Mouse (Mus musculus): ENCODE measurements around the gene Cavin2. TPM values are rescaled to one million over a fixed set of nuclear protein-coding genes. Genes with fewer than 3 reads are reported as not detected.

Cavin2 gene
- polyA plus RNA-seq, 1 experiment from 2014 or later, result 353 TPM

- Histone ChIP-seq H3K4me1 (ENCODE audit: insufficient read depth, low read depth, low read length) (0 out of 2 replicates have a peak, but pooled peaks cover 3% of the 10 kb centered on the region), H3K4me3 (ENCODE audit: low read depth, low read length) (peak overlapping the region; percentile 45), H3K4me2 (replicated peaks; ENCODE audit: low read depth, low read length) (peak overlapping the region; percentile 75), H3K9me3 (ENCODE audit: low read length) (no peaks in the 10 kb centered on the region), H3K27ac (ENCODE audit: low read length) (peak overlapping the region; percentile 54; the same call in 1 of the 2 replicates), H3K27me3 (replicated peaks; ENCODE audit: insufficient read depth, low read length) (no peaks in the 10 kb centered on the region), H3K9ac (replicated peaks; ENCODE audit: low read depth) (no peak overlapping the region), H3K36me3 (ENCODE audit: insufficient read depth, low read length) (no peaks in the 10 kb centered on the region)
- ATAC-seq (peak; percentile 56), DNase-seq (ENCODE audit: low spot score) (peak; percentile 50)
- TF ChIP-seq CTCF (IDR thresholded peaks at IDR 0.05) (no peak), EP300 (IDR thresholded peaks at IDR 0.05) (no peak)
- WGBS, result 19% methylated on average over 6 of the region's 6 CpGs
Measured at GRCm38 (mm10) chr1:51332986-51333385, 44.1 kb downstream of the Cavin2 start.

DNA sequence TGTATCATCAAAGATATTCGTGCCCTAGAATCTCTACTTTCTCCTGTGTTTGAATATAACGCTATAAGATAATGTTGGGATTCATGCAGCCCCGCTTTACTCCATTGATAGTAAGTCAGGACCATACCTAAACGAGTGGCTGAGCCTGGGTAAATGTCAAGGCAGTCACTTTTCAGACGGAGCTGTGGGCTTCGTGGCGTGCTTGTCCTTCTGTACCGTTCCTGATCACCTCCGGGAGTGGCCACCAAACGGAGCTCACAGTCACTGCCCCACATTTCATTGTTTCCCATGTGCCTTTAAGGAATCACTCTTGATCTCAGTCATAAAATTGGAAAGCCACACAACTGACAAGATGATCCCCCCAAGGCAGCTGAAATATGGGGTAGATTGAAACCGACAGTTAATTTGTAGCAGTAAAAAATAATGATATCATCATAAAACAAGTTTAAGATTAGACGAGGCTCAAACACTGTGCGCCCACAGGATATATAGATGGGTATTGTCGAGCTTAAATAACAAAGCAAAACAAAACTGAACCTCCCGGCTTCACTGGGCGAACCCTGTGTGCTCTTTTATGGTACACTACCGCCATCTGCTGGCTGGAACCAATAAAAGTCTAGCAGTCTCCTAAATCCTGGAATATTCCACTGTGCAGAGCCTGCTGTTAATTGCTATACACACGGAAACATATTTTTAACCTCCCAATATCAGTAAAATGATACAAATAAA is 44.8 kb downstream of the Cavin2 start:
- H3K9me3 ChIP-seq (ENCODE audit: low read length), result no peaks in the 10 kb centered on the region
- H3K4me3 ChIP-seq (ENCODE audit: low read depth, low read length), result peak overlapping the region; percentile 45
- 2% methylated on average over 18 of the region's 18 CpGs for WGBS
- H3K4me1 ChIP-seq (ENCODE audit: insufficient read depth, low read depth, low read length), result 0 out of 2 replicates have a peak, but pooled peaks cover 3% of the 10 kb centered on the region
- no peaks in the 10 kb centered on the region for H3K27me3 ChIP-seq (replicated peaks; ENCODE audit: insufficient read depth, low read length)
- TF ChIP-seq CTCF (IDR thresholded peaks at IDR 0.05) (peak; percentile 90), EP300 (IDR thresholded peaks at IDR 0.05) (0 out of 2 replicates have a peak, but pooled peaks have one; percentile 45)
- no peaks in the 10 kb centered on the region for H3K36me3 ChIP-seq (ENCODE audit: insufficient read depth, low read length)
- peak; percentile 92 for DNase-seq (ENCODE audit: low spot score)
- peak overlapping the region; percentile 54 for H3K27ac ChIP-seq (ENCODE audit: low read length)
- peak overlapping the region; percentile 39; the same call in 1 of the 2 replicates for H3K9ac ChIP-seq (replicated peaks; ENCODE audit: low read depth)
- ATAC-seq, result peak; percentile 90
- peak overlapping the region; percentile 75 for H3K4me2 ChIP-seq (replicated peaks; ENCODE audit: low read depth, low read length)

DNA sequence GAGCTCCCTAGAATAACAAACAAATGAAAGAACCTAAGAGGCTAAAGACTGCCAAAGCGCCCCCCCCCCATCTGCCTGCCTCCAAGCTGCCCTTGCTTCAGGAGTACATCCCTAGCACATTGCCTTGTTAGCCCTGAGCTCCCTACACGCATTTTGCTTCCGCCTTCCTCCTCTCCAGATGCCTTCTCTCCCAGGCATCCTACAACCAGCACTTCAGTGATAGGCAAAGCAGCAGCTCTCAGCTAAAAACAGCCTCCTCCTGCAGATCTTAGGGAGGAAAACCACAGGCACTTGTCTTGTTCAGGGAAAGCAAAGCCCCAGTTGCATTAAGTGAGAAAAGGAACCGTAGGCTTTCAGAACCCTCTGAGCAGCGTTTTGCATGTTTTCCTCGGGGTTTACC is 45.4 kb downstream of the Cavin2 start:
- H3K9ac ChIP-seq (replicated peaks; ENCODE audit: low read depth), result no peak overlapping the region
- TF ChIP-seq CTCF (IDR thresholded peaks at IDR 0.05) (no peak), EP300 (IDR thresholded peaks at IDR 0.05) (no peak)
- ATAC-seq, result peak; percentile 34

GRCm38 (mm10) chr1:51335081-51335480 is 46.2 kb downstream of the Cavin2 start:
- TF ChIP-seq CTCF (IDR thresholded peaks at IDR 0.05), result no peak
- TF ChIP-seq EP300 (IDR thresholded peaks at IDR 0.05), result no peak
- ATAC-seq, result no peak
- Histone ChIP-seq H3K36me3 (ENCODE audit: insufficient read depth, low read length) (no peaks in the 10 kb centered on the region), H3K4me2 (replicated peaks; ENCODE audit: low read depth, low read length) (no peak overlapping the region), H3K4me1 (ENCODE audit: insufficient read depth, low read depth, low read length) (0 out of 2 replicates have a peak, but pooled peaks cover 3% of the 10 kb centered on the region), H3K9ac (replicated peaks; ENCODE audit: low read depth) (no peak overlapping the region), H3K4me3 (ENCODE audit: low read depth, low read length) (no peak overlapping the region), H3K27me3 (replicated peaks; ENCODE audit: insufficient read depth, low read length) (no peaks in the 10 kb centered on the region), H3K9me3 (ENCODE audit: low read length) (no peaks in the 10 kb centered on the region), H3K27ac (ENCODE audit: low read length) (no peak overlapping the region)
- 80% methylated on average over 2 of the region's 2 CpGs for WGBS
- no peak for DNase-seq (ENCODE audit: low spot score)

More for the DNA sequence above, 45.4 kb downstream of the Cavin2 start:
- no peaks in the 10 kb centered on the region for H3K36me3 ChIP-seq (ENCODE audit: insufficient read depth, low read length)
- DNase-seq (ENCODE audit: low spot score), result no peak
- H3K4me2 ChIP-seq (replicated peaks; ENCODE audit: low read depth, low read length), result no peak overlapping the region
- H3K27ac ChIP-seq (ENCODE audit: low read length), result no peak overlapping the region
- H3K9me3 ChIP-seq (ENCODE audit: low read length), result no peaks in the 10 kb centered on the region
- H3K4me1 ChIP-seq (ENCODE audit: insufficient read depth, low read depth, low read length), result 0 out of 2 replicates have a peak, but pooled peaks cover 3% of the 10 kb centered on the region
- no peaks in the 10 kb centered on the region for H3K27me3 ChIP-seq (replicated peaks; ENCODE audit: insufficient read depth, low read length)
- no peak overlapping the region for H3K4me3 ChIP-seq (ENCODE audit: low read depth, low read length)
- 25% methylated on average over 6 of the region's 6 CpGs for WGBS

- H3K27ac ChIP-seq (ENCODE audit: low read length), result no peak overlapping the region
- H3K36me3 ChIP-seq (ENCODE audit: insufficient read depth, low read length), result no peaks in the 10 kb centered on the region
- no peaks in the 10 kb centered on the region for H3K9me3 ChIP-seq (ENCODE audit: low read length)
- no peaks in the 10 kb centered on the region for H3K27me3 ChIP-seq (replicated peaks; ENCODE audit: insufficient read depth, low read length)
- no peak for TF ChIP-seq EP300 (IDR thresholded peaks at IDR 0.05)
- TF ChIP-seq CTCF (IDR thresholded peaks at IDR 0.05), result no peak
- H3K4me2 ChIP-seq (replicated peaks; ENCODE audit: low read depth, low read length), result no peak overlapping the region
- H3K4me3 ChIP-seq (ENCODE audit: low read depth, low read length), result no peak overlapping the region
- DNase-seq (ENCODE audit: low spot score), result no peak
- no peaks in the 10 kb centered on the region for H3K4me1 ChIP-seq (ENCODE audit: insufficient read depth, low read depth, low read length)
- H3K9ac ChIP-seq (replicated peaks; ENCODE audit: low read depth), result no peak overlapping the region
- 61% methylated on average over 3 of the region's 3 CpGs for WGBS
- no peak for ATAC-seq
Measured at GRCm38 (mm10) chr1:51344160-51344559, 55.2 kb downstream of the Cavin2 start.

GRCm38 (mm10) chr1:51347596-51347995 is 58.7 kb downstream of the Cavin2 start:
- Histone ChIP-seq H3K27me3 (replicated peaks; ENCODE audit: insufficient read depth, low read length) (no peaks in the 10 kb centered on the region), H3K27ac (ENCODE audit: low read length) (no peak overlapping the region), H3K4me2 (replicated peaks; ENCODE audit: low read depth, low read length) (no peak overlapping the region), H3K9ac (replicated peaks; ENCODE audit: low read depth) (no peak overlapping the region), H3K4me3 (ENCODE audit: low read depth, low read length) (no peak overlapping the region), H3K9me3 (ENCODE audit: low read length) (no peaks in the 10 kb centered on the region), H3K4me1 (ENCODE audit: insufficient read depth, low read depth, low read length) (no peaks in the 10 kb centered on the region), H3K36me3 (ENCODE audit: insufficient read depth, low read length) (no peaks in the 10 kb centered on the region)
- 93% methylated on average over 3 of the region's 3 CpGs for WGBS
- TF ChIP-seq EP300 (IDR thresholded peaks at IDR 0.05) (no peak), CTCF (IDR thresholded peaks at IDR 0.05) (peak; percentile 29)
- ATAC-seq, result no peak
- no peak for DNase-seq (ENCODE audit: low spot score)
